Mouse (Mus musculus) olfactory bulb, adult 2 months (tissue): ENCODE data around the gene Cbr2.
"Not testable (repeated sequence)": the region's sequence is repeated elsewhere in the genome, so short reads cannot be mapped to it uniquely, and the experiment has no call there.

Experiments
- CTCF ChIP-seq: fragments of 200-500 bp; IDR thresholded peaks from 2 replicates; pipeline ENCODE4 v1.5.1; 2012; ENCODE audit warnings: low read depth, mild to moderate bottlenecking, low read length, moderate library complexity; ENCODE audit not compliant: insufficient read depth
- POLR2A ChIP-seq: fragments of 200-500 bp; IDR thresholded peaks from 2 replicates; pipeline ENCODE4 v1.6.1; 2012; ENCODE audit warnings: mild to moderate bottlenecking, low read depth, low read length, moderate library complexity; ENCODE audit not compliant: insufficient read depth

GRCm38 (mm10) chr11:120763121-120763999 lies 31.4 kb upstream of the Cbr2 start:
- not testable (repeated sequence) for TF ChIP-seq CTCF, POLR2A
